Mouse (Mus musculus) natural killer cell, adult 2 months (primary cell): ENCODE results near the gene Tbx1.
"Not testable (repeated sequence)": the region's sequence is repeated elsewhere in the genome, so short reads cannot be mapped to it uniquely, and the experiment has no call there.

Experiments used
- DNase-seq, 2 experiments: peaks; one replicate each; pipeline ENCODE4 v3.0.0; 2022; ENCODE audit warnings: low spot score in 2 of 2

The Tbx1 gene

GRCm38 (mm10) chr16:18552106-18552710, 38.3 kb downstream of the Tbx1 start:
- DNase-seq = no peak

GRCm38 (mm10) chr16:18551604-18552003, 38.9 kb downstream of the Tbx1 start:
- no peak for DNase-seq

- DNase-seq = no peak
These were observed 42.6 kb downstream of the Tbx1 start for GRCm38 (mm10) chr16:18547891-18548290.

- DNase-seq = no peak
These were observed 47.2 kb downstream of the Tbx1 start for GRCm38 (mm10) chr16:18543151-18543829.

- no peak for DNase-seq
These were observed 51.2 kb downstream of the Tbx1 start for GRCm38 (mm10) chr16:18539281-18539680.

- no peak for DNase-seq
These were observed 53.0 kb downstream of the Tbx1 start for GRCm38 (mm10) chr16:18537407-18537990.

- not testable (repeated sequence) for DNase-seq
These were observed 57.4 kb downstream of the Tbx1 start for GRCm38 (mm10) chr16:18533061-18533460.
